In genomic region chr2:90921178-90921577, GRCm38 (mm10) we compare ENCODE assay signal across 22 mouse cellular contexts. TPM values are rescaled to one million over a fixed set of nuclear protein-coding genes. Genes with fewer than 3 reads are reported as not detected.
DNase-seq lines count a peak whose midpoint lies in the region; ATAC-seq and TF ChIP-seq lines count a peak whose summit lies in the region.
"Had no signal": no experiment of that assay in that cellular context is flagged by ENCODE, and none has a peak within 500 bp of the region (broad histone marks: within the 10 kb centered on the region; RNA-seq: fewer than 3 reads in every experiment).

No protein-coding gene starts in this region.

- no peak for TF ChIP-seq EP300 in heart, postnatal 0 days (IDR thresholded peaks at IDR 0.05; ENCODE audit: low read depth)
- no peak for TF ChIP-seq EP300 in heart, adult 2 months (IDR thresholded peaks at IDR 0.05; ENCODE audit: insufficient read depth, low read depth, low read length)

- DNase-seq in gastrocnemius, adult 2 months, result peak; percentile 39
- DNase-seq in gastrocnemius, adult 18-20 months (ENCODE audit: low spot score), result no peak
- peak; percentile 43 for DNase-seq in heart, postnatal 0 days (ENCODE audit: low spot score)
- no peak for DNase-seq in heart, adult 2 months
- no peak for DNase-seq in thymus, adult 2 months
- DNase-seq in spleen, postnatal 4 days (ENCODE audit: low spot score in 2 of 2), result no peak
- DNase-seq: adrenal gland, postnatal 36 days; cerebellum, adult 9-11 months; gastrocnemius, postnatal 25 days; kidney, adult 8-10 months; left cerebral cortex, postnatal 4 days; lung, adult 18-20 months; thymus, postnatal 14 days had no signal

- no peak for TF ChIP-seq POLR2A in heart, adult 2 months (IDR thresholded peaks at IDR 0.05; ENCODE audit: insufficient read depth, low read depth, low read length)
- no peak for TF ChIP-seq POLR2A in thymus, adult 2 months (IDR thresholded peaks at IDR 0.05; ENCODE audit: control insufficient read depth, extremely low read depth, insufficient read depth, low read length, poor library complexity)

- no peaks in the 10 kb centered on the region for H3K27me3 ChIP-seq in heart, postnatal 0 days (ENCODE audit: control insufficient read depth, insufficient read depth, low read length)
- no peaks in the 10 kb centered on the region for H3K27me3 ChIP-seq in heart, adult 2 months (ENCODE audit: control insufficient read depth, insufficient read depth, low read length)
- H3K27me3 ChIP-seq in embryonic facial prominence, embryonic 15.5 days, result no peaks in the 10 kb centered on the region
- no peaks in the 10 kb centered on the region for H3K27me3 ChIP-seq in stomach, embryonic 15.5 days (replicated peaks)
- no peaks in the 10 kb centered on the region for H3K27me3 ChIP-seq in thymus, adult 2 months (ENCODE audit: control insufficient read depth, insufficient read depth, low read length)
- H3K27me3 ChIP-seq: midbrain, embryonic 12.5 days had no signal

- H3K79me2 ChIP-seq in heart, adult 2 months (replicated peaks; ENCODE audit: control insufficient read depth, insufficient read depth, low read length), result no peaks in the 10 kb centered on the region; the same call in 1 of the 2 replicates

- H3K9me3 ChIP-seq in heart, postnatal 0 days (replicated peaks; ENCODE audit: control insufficient read depth, low read length), result no peaks in the 10 kb centered on the region
- H3K9me3 ChIP-seq in embryonic facial prominence, embryonic 15.5 days (replicated peaks), result no peaks in the 10 kb centered on the region
- H3K9me3 ChIP-seq in stomach, embryonic 15.5 days, result no peaks in the 10 kb centered on the region
- H3K9me3 ChIP-seq: midbrain, embryonic 12.5 days had no signal

- no peak for TF ChIP-seq CTCF in gastrocnemius, adult 2 months (IDR thresholded peaks at IDR 0.05)
- no peak for TF ChIP-seq CTCF in heart, postnatal 0 days (IDR thresholded peaks at IDR 0.05; ENCODE audit: low read depth)
- TF ChIP-seq CTCF in heart, adult 2 months (IDR thresholded peaks at IDR 0.05), result no peak
- TF ChIP-seq CTCF in thymus, adult 2 months (IDR thresholded peaks at IDR 0.05; ENCODE audit: borderline replicate concordance, control insufficient read depth, extremely low read depth, insufficient read depth, low read length, poor library complexity), result no peak

- H3K4me3 ChIP-seq in gastrocnemius, adult 2 months, result no peak overlapping the region
- no peak overlapping the region for H3K4me3 ChIP-seq in heart, postnatal 0 days (ENCODE audit: low read depth, low read length)
- H3K4me3 ChIP-seq in heart, adult 2 months, result no peak overlapping the region
- no peak overlapping the region for H3K4me3 ChIP-seq in embryonic facial prominence, embryonic 15.5 days (replicated peaks)
- H3K4me3 ChIP-seq in stomach, embryonic 15.5 days (replicated peaks), result no peak overlapping the region
- no peak overlapping the region for H3K4me3 ChIP-seq in thymus, adult 2 months (ENCODE audit: control insufficient read depth, insufficient read depth, low read length)
- H3K4me3 ChIP-seq: midbrain, embryonic 12.5 days had no signal

- 29% methylated on average over 1 of the region's 1 CpGs for WGBS in heart, postnatal 0 days
- 42% methylated on average over 1 of the region's 1 CpGs for WGBS in heart, adult 2 months
- 44% methylated on average over 1 of the region's 1 CpGs for WGBS in embryonic facial prominence, embryonic 15.5 days
- WGBS in stomach, embryonic 15.5 days, result 77% methylated on average over 1 of the region's 1 CpGs
- 90% methylated on average over 1 of the region's 1 CpGs for WGBS in thymus, adult 2 months

- H3K36me3 ChIP-seq in heart, postnatal 0 days (replicated peaks; ENCODE audit: control insufficient read depth, insufficient read depth, low read length), result no peaks in the 10 kb centered on the region
- H3K36me3 ChIP-seq in heart, adult 2 months (ENCODE audit: control insufficient read depth, insufficient read depth, low read length), result no peaks in the 10 kb centered on the region; the same call in 1 of the 2 replicates
- H3K36me3 ChIP-seq in embryonic facial prominence, embryonic 15.5 days, result no peaks in the 10 kb centered on the region
- H3K36me3 ChIP-seq in stomach, embryonic 15.5 days, result no peaks in the 10 kb centered on the region
- no peaks in the 10 kb centered on the region for H3K36me3 ChIP-seq in thymus, adult 2 months (ENCODE audit: control insufficient read depth, insufficient read depth, low read length)
- H3K36me3 ChIP-seq: midbrain, embryonic 12.5 days had no signal

- peak overlapping the region; percentile 29; the same call in 1 of the 2 replicates for H3K9ac ChIP-seq in heart, postnatal 0 days (replicated peaks; ENCODE audit: low read depth, low read length)
- H3K9ac ChIP-seq in heart, adult 2 months (ENCODE audit: low read depth, low read length), result no peak overlapping the region
- H3K9ac ChIP-seq in embryonic facial prominence, embryonic 15.5 days, result no peak overlapping the region
- H3K9ac ChIP-seq in stomach, embryonic 15.5 days, result no peak overlapping the region
- H3K9ac ChIP-seq: hindbrain, embryonic 14.5 days; midbrain, embryonic 12.5 days had no signal

- peak overlapping the region; percentile 78 for H3K27ac ChIP-seq in gastrocnemius, adult 2 months
- H3K27ac ChIP-seq in heart, postnatal 0 days (ENCODE audit: low read depth), result peak overlapping the region; percentile 64
- H3K27ac ChIP-seq in heart, adult 2 months, result no peak overlapping the region
- peak overlapping the region; percentile 44; the same call in 1 of the 2 replicates for H3K27ac ChIP-seq in embryonic facial prominence, embryonic 15.5 days (replicated peaks)
- peak overlapping the region; percentile 6; the same call in 1 of the 2 replicates for H3K27ac ChIP-seq in stomach, embryonic 15.5 days
- no peak overlapping the region for H3K27ac ChIP-seq in thymus, adult 2 months (ENCODE audit: control insufficient read depth, insufficient read depth, low read length)
- H3K27ac ChIP-seq: hindbrain, embryonic 14.5 days; midbrain, embryonic 12.5 days had no signal

- intact Hi-C loops in gastrocnemius, adult 2 months (cut with DNase I), result no loop called here
- intact Hi-C loops in heart, adult 2 months (cut with DNase I), result no loop called here

- ATAC-seq in heart, postnatal 0 days (ENCODE audit: insufficient read depth, low read depth), result no peak
- no peak for ATAC-seq in embryonic facial prominence, embryonic 15.5 days (ENCODE audit: insufficient number of reproducible peaks, low FRiP score, low TSS enrichment, low read depth)
- ATAC-seq in stomach, embryonic 15.5 days (ENCODE audit: insufficient read depth, low FRiP score, low read depth), result no peak
- ATAC-seq: CD4-positive, CD25-positive, alpha-beta regulatory T cell, adult 4 months; forebrain, embryonic 14.5 days had no signal

- peaks cover 22% of the 10 kb centered on the region for H3K4me1 ChIP-seq in heart, postnatal 0 days (ENCODE audit: control insufficient read depth, insufficient read depth)
- H3K4me1 ChIP-seq in heart, adult 2 months (ENCODE audit: control insufficient read depth, insufficient read depth, low read length), result peaks cover 1% of the 10 kb centered on the region; the same call in 1 of the 2 replicates
- H3K4me1 ChIP-seq in embryonic facial prominence, embryonic 15.5 days, result peaks cover 9% of the 10 kb centered on the region
- H3K4me1 ChIP-seq in stomach, embryonic 15.5 days, result peaks cover 3% of the 10 kb centered on the region; the same call in 1 of the 2 replicates
- peaks cover 11% of the 10 kb centered on the region for H3K4me1 ChIP-seq in thymus, adult 2 months (replicated peaks; ENCODE audit: control insufficient read depth, insufficient read depth, low read length)

- no peak overlapping the region for H3K4me2 ChIP-seq in heart, postnatal 0 days (ENCODE audit: low read depth, low read length)
- H3K4me2 ChIP-seq in embryonic facial prominence, embryonic 15.5 days (replicated peaks), result no peak overlapping the region
- no peak overlapping the region for H3K4me2 ChIP-seq in stomach, embryonic 15.5 days
- H3K4me2 ChIP-seq: hindbrain, embryonic 14.5 days; midbrain, embryonic 12.5 days had no signal

RNA-seq across cellular contexts. Expression of gene Ndufs3, which starts 16.6 kb away (rescaled TPM):
- 100 to 1,000 TPM; 460 to 625 TPM for total RNA-seq in gastrocnemius, adult 2 months (2021)
- total RNA-seq in gastrocnemius, adult 18-20 months (2021), result 100 to 1,000 TPM; 489 to 535 TPM
- total RNA-seq in heart, postnatal 0 days (2014; rRNA removed; ENCODE audit: low replicate concordance), result 556 and 596 TPM in 2 replicates
- 620 and 652 TPM in 2 replicates for polyA plus RNA-seq in heart, postnatal 0 days (2015; fragmentation: Nextera tagmentation; extraction: Ambion mirVana)
- total RNA-seq in heart, adult 2 months (2021), result 100 to 1,000 TPM; 770 to 910 TPM
- 596 and 1,142 TPM in 2 replicates for polyA plus RNA-seq in heart, adult 2 months (2012; rRNA removed)
- 194 and 204 TPM in 2 replicates for polyA plus RNA-seq in embryonic facial prominence, embryonic 15.5 days (2015; fragmentation: Nextera tagmentation; extraction: Ambion mirVana)
- polyA plus RNA-seq in stomach, embryonic 15.5 days (2015; fragmentation: Nextera tagmentation; extraction: Ambion mirVana), result 211 and 241 TPM in 2 replicates
- 133 and 163 TPM in 2 replicates for polyA plus RNA-seq in thymus, adult 2 months (2012; rRNA removed)

RNA-seq across cellular contexts. Expression of gene Kbtbd4, which starts 16.6 kb away (rescaled TPM):
- total RNA-seq in gastrocnemius, adult 2 months (2021), result 10 to 100 TPM; 18.5 to 20.6 TPM
- total RNA-seq in gastrocnemius, adult 18-20 months (2021), result 10 to 100 TPM; 17.8 to 19.2 TPM
- total RNA-seq in heart, postnatal 0 days (2014; rRNA removed; ENCODE audit: low replicate concordance), result 19.5 and 28.3 TPM in 2 replicates
- 16.4 and 17.8 TPM in 2 replicates for polyA plus RNA-seq in heart, postnatal 0 days (2015; fragmentation: Nextera tagmentation; extraction: Ambion mirVana)
- total RNA-seq in heart, adult 2 months (2021), result 10 to 100 TPM; 20.6 to 23.4 TPM
- polyA plus RNA-seq in heart, adult 2 months (2012; rRNA removed), result 14.0 and 23.3 TPM in 2 replicates
- 37.4 and 37.6 TPM in 2 replicates for polyA plus RNA-seq in embryonic facial prominence, embryonic 15.5 days (2015; fragmentation: Nextera tagmentation; extraction: Ambion mirVana)
- 27.4 and 29.3 TPM in 2 replicates for polyA plus RNA-seq in stomach, embryonic 15.5 days (2015; fragmentation: Nextera tagmentation; extraction: Ambion mirVana)
- 26.9 and 29.1 TPM in 2 replicates for polyA plus RNA-seq in thymus, adult 2 months (2012; rRNA removed)

RNA-seq across cellular contexts. Expression of gene Celf1, which starts 19.0 kb away (rescaled TPM):
- 10 to 100 TPM; 59.5 to 62.3 TPM for total RNA-seq in gastrocnemius, adult 2 months (2021)
- 10 to 100 TPM; 50.3 to 63.6 TPM for total RNA-seq in gastrocnemius, adult 18-20 months (2021)
- total RNA-seq in heart, postnatal 0 days (2014; rRNA removed; ENCODE audit: low replicate concordance), result 85.6 and 113 TPM in 2 replicates
- polyA plus RNA-seq in heart, postnatal 0 days (2015; fragmentation: Nextera tagmentation; extraction: Ambion mirVana), result 63.9 and 72.6 TPM in 2 replicates
- 10 to 100 TPM; 69.2 to 77.7 TPM for total RNA-seq in heart, adult 2 months (2021)
- 39.2 and 74.0 TPM in 2 replicates for polyA plus RNA-seq in heart, adult 2 months (2012; rRNA removed)
- polyA plus RNA-seq in embryonic facial prominence, embryonic 15.5 days (2015; fragmentation: Nextera tagmentation; extraction: Ambion mirVana), result 66.4 and 66.7 TPM in 2 replicates
- polyA plus RNA-seq in stomach, embryonic 15.5 days (2015; fragmentation: Nextera tagmentation; extraction: Ambion mirVana), result 77.6 and 83.4 TPM in 2 replicates
- 92.7 and 96.2 TPM in 2 replicates for polyA plus RNA-seq in thymus, adult 2 months (2012; rRNA removed)

RNA-seq across cellular contexts. Expression of gene C1qtnf4, which starts 35.5 kb away (rescaled TPM):
- 1 to 10 TPM; 4.3 to 6.1 TPM for total RNA-seq in gastrocnemius, adult 2 months (2021)
- total RNA-seq in gastrocnemius, adult 18-20 months (2021), result 1 to 10 TPM; 6.5 to 9.7 TPM
- 15.5 and 18.7 TPM in 2 replicates for total RNA-seq in heart, postnatal 0 days (2014; rRNA removed; ENCODE audit: low replicate concordance)
- polyA plus RNA-seq in heart, postnatal 0 days (2015; fragmentation: Nextera tagmentation; extraction: Ambion mirVana), result 23.7 and 28.1 TPM in 2 replicates
- total RNA-seq in heart, adult 2 months (2021), result 1 to 10 TPM; 4.2 to 4.4 TPM
- polyA plus RNA-seq in heart, adult 2 months (2012; rRNA removed), result 6.4 and 8.4 TPM in 2 replicates
- polyA plus RNA-seq in embryonic facial prominence, embryonic 15.5 days (2015; fragmentation: Nextera tagmentation; extraction: Ambion mirVana), result 20.5 and 20.8 TPM in 2 replicates
- polyA plus RNA-seq in stomach, embryonic 15.5 days (2015; fragmentation: Nextera tagmentation; extraction: Ambion mirVana), result 10.3 and 13.5 TPM in 2 replicates
- 2.5 and 4.9 TPM in 2 replicates for polyA plus RNA-seq in thymus, adult 2 months (2012; rRNA removed)
- total RNA-seq: common myeloid progenitor, adult 5-6 weeks; megakaryocyte, adult 5-6 weeks; neutrophil, adult 5-6 weeks had no signal

Comparison
In these comparisons a context has a peak if more than half of its experiments do, and no peak if none do; other contexts are left out.
1. DNase-seq: peak in gastrocnemius, adult 2 months (single experiment) and heart, postnatal 0 days (single experiment); none in gastrocnemius, adult 18-20 months (single experiment), heart, adult 2 months (0 of 2), thymus, adult 2 months (single experiment) and spleen, postnatal 4 days (0 of 2).
2. H3K27ac ChIP-seq: peak in gastrocnemius, adult 2 months (single experiment), heart, postnatal 0 days (single experiment), embryonic facial prominence, embryonic 15.5 days (single experiment) and stomach, embryonic 15.5 days (single experiment); none in heart, adult 2 months (single experiment) and thymus, adult 2 months (single experiment).